ENCODE assay signal across 28 mouse cellular contexts in the genomic region with DNA sequence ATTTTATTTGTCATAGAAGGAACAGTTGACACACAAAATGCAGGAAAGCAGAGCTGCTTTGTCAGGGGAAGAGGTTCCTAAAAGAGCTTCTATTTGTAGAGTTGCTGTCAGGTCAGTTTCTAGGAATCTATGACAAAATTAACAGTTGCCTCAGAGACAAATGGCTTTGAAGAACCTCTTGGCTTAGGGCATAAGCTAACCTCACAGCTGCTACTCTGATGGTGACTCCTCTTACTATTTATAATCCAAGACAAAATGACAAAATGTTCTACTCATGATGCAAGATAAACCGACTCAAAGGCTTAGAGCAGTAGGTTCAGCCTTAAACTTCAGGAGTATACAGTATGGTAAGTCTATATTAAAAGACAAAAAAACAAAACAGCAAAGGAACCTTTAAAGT. TPM values are rescaled to one million over a fixed set of nuclear protein-coding genes. Genes with fewer than 3 reads are reported as not detected.
DNase-seq lines count a peak whose midpoint lies in the region; ATAC-seq lines count a peak whose summit lies in the region.
"Had no signal": no experiment of that assay in that cellular context is flagged by ENCODE, and none has a peak within 500 bp of the region (broad histone marks: within the 10 kb centered on the region; RNA-seq: fewer than 3 reads in every experiment).

No protein-coding gene starts in this region.

- H3K4me2 ChIP-seq in heart, embryonic 11.5 days: no peak overlapping the region
- H3K4me2 ChIP-seq: forebrain, embryonic 13.5 days; hindbrain, embryonic 15.5 days; limb, embryonic 12.5 days; liver, embryonic 15.5 days; lung, embryonic 14.5 days; neural tube, embryonic 15.5 days; stomach, embryonic 15.5 days had no signal

- H3K27ac ChIP-seq in heart, embryonic 11.5 days (ENCODE audit: low read depth, low read length): no peak overlapping the region
- H3K27ac ChIP-seq: forebrain, embryonic 13.5 days; hindbrain, embryonic 10.5 days; hindbrain, embryonic 15.5 days; left cerebral cortex, adult 2 months; limb, embryonic 12.5 days; liver, embryonic 15.5 days; neural tube, embryonic 15.5 days; stomach, embryonic 15.5 days had no signal

- H3K9me3 ChIP-seq in heart, embryonic 11.5 days (replicated peaks; ENCODE audit: control insufficient read depth, low read length): no peaks in the 10 kb centered on the region
- H3K9me3 ChIP-seq in megakaryocyte, embryonic 14.5 days: no peaks in the 10 kb centered on the region
- H3K9me3 ChIP-seq: forebrain, embryonic 13.5 days; G1E; hindbrain, embryonic 10.5 days; hindbrain, embryonic 15.5 days; limb, embryonic 12.5 days; liver, embryonic 15.5 days; neural tube, embryonic 15.5 days; stomach, embryonic 15.5 days had no signal

- DNase-seq in gastrocnemius, adult 18-20 months (ENCODE audit: low spot score): peak; percentile 47
- no peak for DNase-seq in gastrocnemius, postnatal 25 days
- peak; percentile 61 for DNase-seq in heart, adult 8-10 months (ENCODE audit: low spot score)
- DNase-seq in thymus, postnatal 4 days: no peak
- DNase-seq: adrenal gland, postnatal 10 days; cerebellum, adult 9-10 months; cerebellum, postnatal 36 days; kidney, adult 11 months; kidney, postnatal 14 days; lung, embryonic 14.5 days; midbrain, embryonic 14.5 days; retina, postnatal 1 day; right cerebral cortex, postnatal 14 days had no signal

- H3K4me3 ChIP-seq in heart, embryonic 11.5 days (ENCODE audit: low read depth, low read length): no peak overlapping the region
- H3K4me3 ChIP-seq in megakaryocyte, embryonic 14.5 days (replicated peaks): peak overlapping the region; percentile 67
- H3K4me3 ChIP-seq: forebrain, embryonic 13.5 days; hindbrain, embryonic 10.5 days; hindbrain, embryonic 15.5 days; left cerebral cortex, adult 2 months; limb, embryonic 12.5 days; liver, embryonic 15.5 days; neural tube, embryonic 15.5 days; stomach, embryonic 15.5 days had no signal

- no peaks in the 10 kb centered on the region for H3K27me3 ChIP-seq in heart, embryonic 11.5 days (ENCODE audit: control insufficient read depth, insufficient read depth, low read length)
- H3K27me3 ChIP-seq in megakaryocyte, embryonic 14.5 days (replicated peaks): no peaks in the 10 kb centered on the region
- H3K27me3 ChIP-seq: forebrain, embryonic 13.5 days; hindbrain, embryonic 15.5 days; limb, embryonic 12.5 days; liver, embryonic 15.5 days; neural tube, embryonic 15.5 days; stomach, embryonic 15.5 days had no signal

- peaks cover 8% of the 10 kb centered on the region for H3K4me1 ChIP-seq in heart, embryonic 11.5 days (ENCODE audit: control insufficient read depth, insufficient read depth, low read length)
- peaks cover 54% of the 10 kb centered on the region for H3K4me1 ChIP-seq in megakaryocyte, embryonic 14.5 days

- no peak for ATAC-seq in heart, embryonic 11.5 days (replicated peaks; ENCODE audit: insufficient number of reproducible peaks, low FRiP score, low TSS enrichment)
- no peak for ATAC-seq in megakaryocyte, adult 5-6 weeks (ENCODE audit: poor library complexity, severe bottlenecking)
- ATAC-seq: forebrain, embryonic 13.5 days; inflammation-experienced regulatory T-cells, adult 6 months had no signal

- no peak overlapping the region for H3K9ac ChIP-seq in heart, embryonic 11.5 days (ENCODE audit: low read depth, low read length)
- H3K9ac ChIP-seq: forebrain, embryonic 13.5 days; hindbrain, embryonic 15.5 days; limb, embryonic 12.5 days; liver, embryonic 15.5 days; lung, embryonic 14.5 days; neural tube, embryonic 15.5 days; stomach, embryonic 15.5 days had no signal

- H3K36me3 ChIP-seq in heart, embryonic 11.5 days (ENCODE audit: control insufficient read depth, insufficient read depth, low read length): no peaks in the 10 kb centered on the region
- peaks cover 46% of the 10 kb centered on the region for H3K36me3 ChIP-seq in megakaryocyte, embryonic 14.5 days (replicated peaks; ENCODE audit: low read length)
- H3K36me3 ChIP-seq: stomach, embryonic 15.5 days had no signal

- 86% methylated on average over 1 of the region's 1 CpGs for WGBS in heart, embryonic 11.5 days (ENCODE audit: insufficient replicate concordance)

RNA-seq across cellular contexts. Expression of a gene that starts 3.5 kb away (rescaled TPM):
- total RNA-seq in gastrocnemius, adult 18-20 months (2021): 10 to 100 TPM; 18.3 to 20.8 TPM
- total RNA-seq in gastrocnemius, postnatal 25 days (2021): 10 to 100 TPM; 35.7 to 38.1 TPM
- total RNA-seq in heart, adult 8-10 months (2022): 100 to 1,000 TPM; 103 to 130 (median 122) TPM
- 27.1 and 32.5 TPM in 2 replicates for polyA plus RNA-seq in heart, embryonic 11.5 days (2014; fragmentation: Nextera tagmentation; extraction: Ambion mirVana)
- 2.0 and 2.2 TPM in 2 replicates for polyA plus RNA-seq in megakaryocyte, embryonic 14.5 days (2012; ENCODE audit: insufficient read depth, low replicate concordance)
- total RNA-seq in megakaryocyte, adult 5-6 weeks (2015): 13.5 and 15.3 TPM in 2 replicates
- total RNA-seq in megakaryocyte, adult 5-6 weeks (2017): 7.9 and 10.3 TPM in 2 replicates

RNA-seq across cellular contexts. Expression of a gene that starts 3.9 kb away (rescaled TPM):
- 1 to 10 TPM in 1 of 2 experiments, under 1 TPM in 1; 0.57 to 1.2 TPM for total RNA-seq in gastrocnemius, adult 18-20 months (2021)
- total RNA-seq in gastrocnemius, postnatal 25 days (2021): 1 to 10 TPM; 1.3 to 1.4 TPM
- 1 to 10 TPM; 2.8 to 4.1 (median 3.2) TPM for total RNA-seq in heart, adult 8-10 months (2022)
- 7.0 TPM in 2 replicates for polyA plus RNA-seq in heart, embryonic 11.5 days (2014; fragmentation: Nextera tagmentation; extraction: Ambion mirVana)
- 3.7 and 7.6 TPM in 2 replicates for polyA plus RNA-seq in megakaryocyte, embryonic 14.5 days (2012; ENCODE audit: insufficient read depth, low replicate concordance)
- 2.8 and 4.2 TPM in 2 replicates for total RNA-seq in megakaryocyte, adult 5-6 weeks (2015)
- 2.3 and 3.3 TPM in 2 replicates for total RNA-seq in megakaryocyte, adult 5-6 weeks (2017)

RNA-seq across cellular contexts. Expression of a gene that starts 58.3 kb away (rescaled TPM):
- under 1 TPM; 0.09 to 0.30 TPM for total RNA-seq in gastrocnemius, adult 18-20 months (2021)
- under 1 TPM in 1 of 2 experiments, not detected in 1; 0.16 TPM for total RNA-seq in gastrocnemius, postnatal 25 days (2021)
- under 1 TPM in 3 of 4 experiments, not detected in 1; 0.12 to 0.31 (median 0.14) TPM for total RNA-seq in heart, adult 8-10 months (2022)
- 0.17 TPM in 1 of 2 replicates, not detected in the other for polyA plus RNA-seq in heart, embryonic 11.5 days (2014; fragmentation: Nextera tagmentation; extraction: Ambion mirVana)
- 0.37 TPM in 1 of 2 replicates, not detected in the other for polyA plus RNA-seq in megakaryocyte, embryonic 14.5 days (2012; ENCODE audit: insufficient read depth, low replicate concordance)
- 0.07 TPM in 1 of 2 replicates, not detected in the other for total RNA-seq in megakaryocyte, adult 5-6 weeks (2015)
- total RNA-seq in megakaryocyte, adult 5-6 weeks (2017): not detected in 2 replicates
- total RNA-seq: layer of hippocampus, postnatal 10 days; monocyte, adult 5-6 weeks had no signal
- polyA plus RNA-seq: G1E had no signal

Comparison
In these comparisons a context has a peak if more than half of its experiments do, and no peak if none do; other contexts are left out.
1. DNase-seq: peak in gastrocnemius, adult 18-20 months (single experiment) and heart, adult 8-10 months (single experiment); none in gastrocnemius, postnatal 25 days (single experiment) and thymus, postnatal 4 days (single experiment).